Mouse (Mus musculus): ENCODE results near the gene Mapk3.

Gene Mapk3

DNA sequence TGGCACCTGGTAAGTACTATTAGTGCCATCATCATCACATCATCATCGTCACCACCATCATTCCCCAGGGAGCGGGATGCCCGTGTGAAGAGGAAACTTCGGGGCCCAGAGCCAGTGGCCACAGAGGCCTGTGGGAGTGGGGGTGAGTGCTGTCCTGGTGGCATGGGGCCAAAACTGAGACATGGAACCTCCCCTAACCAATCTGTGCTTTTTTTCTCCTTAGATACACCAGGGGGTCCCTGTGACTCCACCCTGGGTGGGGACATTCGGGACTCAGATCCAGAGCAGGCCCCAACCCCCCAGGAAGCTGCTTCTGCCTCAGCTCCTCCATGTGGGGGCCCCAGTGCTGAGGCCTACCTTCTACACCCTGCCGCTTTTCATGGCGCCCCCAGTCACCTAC lies 25.1 kb downstream of the Mapk3 start:
- DNase-seq = no peak

GRCm38 (mm10) chr7:126785056-126785455 lies 25.7 kb downstream of the Mapk3 start:
- DNase-seq = no peak

DNA sequence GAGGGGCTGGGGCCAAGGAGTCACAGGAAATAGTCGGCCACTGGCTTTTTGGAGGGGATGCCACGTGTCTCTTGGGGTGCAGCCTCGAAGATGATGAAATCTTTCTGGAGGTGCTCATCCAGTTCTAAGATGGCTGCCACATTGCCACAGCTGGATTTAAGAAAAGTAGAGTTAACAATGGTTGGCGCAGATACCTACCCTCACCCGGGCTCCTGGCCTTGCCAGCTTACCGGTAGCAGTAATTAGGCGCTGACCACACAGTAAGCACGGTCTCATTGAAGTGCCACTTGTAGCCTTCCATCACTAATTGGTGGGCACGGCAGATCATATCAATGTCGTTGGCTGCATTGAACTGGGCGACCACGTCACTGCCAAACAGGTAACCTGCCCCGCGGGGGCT lies 26.7 kb downstream of the Mapk3 start:
- no peak for DNase-seq

- no peak for DNase-seq
Observed at GRCm38 (mm10) chr7:126789141-126789540, 29.7 kb downstream of the Mapk3 start.

DNA sequence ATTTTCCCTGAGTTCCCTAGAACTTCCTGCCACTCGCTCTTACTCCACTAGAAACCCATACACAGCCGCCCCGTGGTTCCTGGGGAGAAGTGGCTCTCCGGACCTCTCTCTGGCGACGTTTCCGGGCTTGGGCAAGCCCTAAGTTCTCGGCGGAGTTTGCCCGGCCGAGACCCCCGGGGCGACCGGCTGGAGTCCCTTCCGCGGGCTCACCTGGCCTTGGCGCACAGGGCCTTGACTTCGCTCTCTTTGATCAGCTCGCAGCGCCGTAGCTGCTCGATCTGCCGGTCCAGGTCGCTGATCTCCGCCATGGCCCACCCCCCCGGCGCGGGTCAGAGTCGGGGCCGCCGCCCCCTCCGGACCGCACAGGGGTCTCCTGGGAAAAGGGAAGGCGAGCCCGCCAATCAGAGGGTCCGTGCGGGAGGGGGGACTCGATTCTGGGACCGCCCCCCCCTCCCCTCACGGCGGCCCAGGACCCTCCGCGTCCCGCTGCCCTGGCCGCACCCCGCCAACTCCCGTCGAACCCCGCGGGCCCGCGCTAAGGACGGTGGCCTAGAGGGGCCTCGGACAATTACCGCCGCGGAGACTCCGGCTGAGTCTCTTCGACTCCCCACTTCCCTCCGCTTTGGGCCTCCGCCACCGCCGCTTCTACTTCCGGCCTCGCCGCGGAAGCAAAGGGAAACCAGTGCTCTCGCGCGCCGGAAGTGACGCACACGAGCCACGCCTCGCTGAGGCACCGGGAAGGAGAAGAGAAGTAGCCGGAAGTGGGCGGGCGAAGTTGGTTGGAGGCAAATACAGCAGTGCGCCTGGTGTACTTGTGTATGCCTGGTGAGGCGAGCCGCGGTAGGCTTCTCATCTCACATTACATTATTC lies 32.7 kb downstream of the Mapk3 start, which contains the start of gene Ppp4c:
TSS of gene Ppp4c (minus strand) at position 646 of the 870 bp plus-strand sequence.
- peak; percentile 96 for DNase-seq

DNA sequence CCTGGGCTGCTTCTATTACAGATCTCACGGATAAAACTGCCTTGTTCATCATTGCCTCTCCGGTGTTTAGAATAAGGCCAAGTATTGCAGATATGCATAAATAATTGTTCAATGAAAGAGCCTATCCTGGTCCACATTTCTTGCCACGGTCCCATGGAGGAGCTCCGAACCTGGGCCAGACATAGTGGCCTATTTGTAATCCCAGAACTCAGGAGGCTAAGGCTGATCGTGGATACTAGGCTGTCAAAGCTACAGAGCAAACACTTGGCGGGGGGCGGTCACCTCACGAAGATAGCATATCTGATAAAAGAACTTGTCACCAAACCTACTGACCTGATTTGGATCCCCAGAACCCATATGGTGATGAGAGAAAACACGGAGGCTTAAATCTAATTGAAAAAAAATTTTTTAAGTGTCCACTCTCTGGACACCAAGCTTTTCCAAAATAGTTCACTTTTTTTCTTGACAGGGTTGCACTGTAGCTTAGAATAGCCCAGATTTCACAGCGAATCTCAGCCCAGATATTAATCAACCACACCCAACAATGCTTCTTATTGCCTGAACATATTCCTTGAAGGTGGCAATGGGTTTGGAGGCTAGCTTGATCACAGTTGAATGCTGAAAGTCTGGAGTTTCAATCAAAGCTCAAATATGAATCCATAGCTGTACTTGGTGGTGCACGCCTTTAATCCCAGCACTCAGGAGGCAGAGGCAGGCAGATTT lies 33.5 kb downstream of the Mapk3 start:
- no peak for DNase-seq

DNA sequence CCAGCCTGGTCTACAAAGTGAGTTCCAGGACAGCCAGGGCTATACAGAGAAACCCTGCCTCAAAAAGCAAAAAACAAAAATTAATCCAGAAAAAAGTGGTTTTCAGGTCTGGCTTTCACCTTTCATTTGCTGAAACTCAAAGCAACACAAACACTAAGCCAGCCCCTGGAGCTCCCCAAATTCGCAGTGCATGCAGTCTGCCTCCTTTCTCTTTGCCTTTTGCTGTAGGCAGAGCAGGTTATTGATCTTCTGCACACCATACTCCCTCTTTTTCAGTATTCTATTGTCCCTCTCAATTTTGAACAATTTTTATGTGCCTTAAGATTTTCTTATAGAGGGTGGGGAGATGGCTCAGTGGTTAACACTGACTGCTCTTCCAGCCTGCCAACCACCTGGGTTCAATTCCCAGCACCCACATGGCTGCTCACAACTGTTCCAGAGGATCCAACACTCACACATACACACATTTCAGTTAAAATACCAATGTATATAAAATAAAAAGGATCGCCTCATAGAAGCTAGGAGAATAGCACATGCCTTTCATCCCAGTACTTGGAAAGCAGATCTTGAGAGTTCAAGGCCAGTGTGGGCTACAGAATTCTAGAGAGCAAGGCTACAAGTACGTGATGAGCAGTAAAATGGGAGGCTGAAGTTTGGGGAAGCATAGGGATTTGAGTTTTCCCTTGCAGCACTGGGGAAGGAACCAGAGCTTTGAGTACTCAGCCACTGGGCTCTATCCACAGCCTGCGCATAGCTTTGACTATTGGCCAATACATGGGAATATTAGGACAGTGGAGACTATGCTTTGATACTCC lies 34.3 kb downstream of the Mapk3 start:
- no peak for DNase-seq

GRCm38 (mm10) chr7:126794271-126794605 lies 34.8 kb downstream of the Mapk3 start:
- no peak for DNase-seq

DNA sequence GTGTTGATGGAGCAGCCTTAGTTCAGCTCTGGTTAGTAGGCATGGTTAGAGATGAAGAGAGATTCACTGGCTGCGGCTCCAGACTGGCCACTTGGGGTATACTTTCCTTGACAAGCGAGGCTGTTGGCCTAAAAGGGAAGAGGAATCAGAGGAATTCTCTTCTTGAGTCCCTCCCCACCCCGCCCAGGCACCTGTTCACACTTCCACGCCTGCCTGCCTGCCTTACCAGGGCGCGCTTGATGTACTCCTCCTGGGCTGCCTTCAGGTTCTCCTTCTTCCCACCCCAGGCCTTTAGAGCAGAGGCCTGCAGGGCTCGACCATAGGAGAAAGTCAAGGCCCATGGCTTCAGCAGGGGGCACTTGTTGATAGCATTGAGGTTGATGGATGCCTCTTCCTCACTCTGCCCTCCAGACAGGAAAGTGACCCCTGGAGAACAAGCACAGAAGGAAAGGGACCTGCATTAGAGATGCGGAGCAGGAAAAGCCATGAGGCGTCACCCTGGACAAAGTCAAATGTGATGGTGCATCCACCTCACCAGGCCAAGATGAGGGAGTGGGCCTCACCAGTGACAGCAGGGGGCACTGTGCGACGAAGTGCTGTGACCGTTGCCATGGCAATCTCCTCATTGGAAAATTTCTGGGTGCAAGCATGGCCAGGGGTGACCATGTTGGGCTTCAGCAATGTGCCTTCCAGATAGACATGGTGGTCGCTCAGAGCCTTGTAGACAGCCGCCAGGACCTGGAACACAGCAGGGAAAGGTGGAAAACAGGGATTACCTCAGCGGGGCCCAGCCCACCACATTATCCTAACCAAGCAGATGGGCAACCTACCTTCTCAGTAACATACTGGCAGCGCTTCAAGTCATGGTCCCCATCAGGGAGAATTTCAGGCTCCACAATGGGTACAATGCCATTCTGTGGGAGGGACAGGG lies 36.3 kb downstream of the Mapk3 start:
- no peak for DNase-seq

- peak; percentile 80 for DNase-seq
Observed at GRCm38 (mm10) chr7:126796350-126796932, 37.0 kb downstream of the Mapk3 start.

DNA sequence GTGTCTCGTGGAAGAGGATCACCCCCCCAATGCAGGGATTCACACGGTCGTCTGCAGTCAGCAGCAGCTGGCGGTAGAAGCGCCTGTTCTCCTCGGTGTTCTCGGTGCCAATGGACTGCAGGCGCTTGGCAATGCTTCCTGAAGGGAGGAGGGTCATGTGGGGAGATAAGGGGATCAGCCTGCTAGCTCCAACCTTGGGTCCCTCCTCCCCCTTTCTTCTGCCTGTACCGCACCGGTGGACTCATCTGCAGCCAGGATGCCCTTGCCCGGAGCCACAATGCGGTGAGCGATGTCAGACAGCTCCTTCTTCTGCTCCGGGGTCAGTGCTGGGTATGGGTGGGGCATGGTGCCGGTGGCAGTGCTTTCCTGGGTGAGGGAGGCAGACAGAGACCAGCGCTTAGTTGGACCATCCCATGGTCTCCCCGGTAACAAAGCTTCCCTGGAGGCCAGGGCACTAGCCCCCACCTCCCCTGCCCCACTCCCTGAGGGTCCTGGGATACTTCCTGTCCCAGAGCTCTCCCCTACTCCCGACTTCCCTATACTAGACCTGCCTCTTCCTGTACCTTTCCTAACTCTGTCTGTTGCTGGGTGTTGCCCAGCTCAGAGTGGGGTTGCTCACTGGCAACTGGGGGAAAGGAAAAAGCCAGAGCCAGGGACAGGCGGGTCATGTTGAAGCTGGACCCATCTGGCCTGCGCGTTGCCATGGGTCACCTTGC lies 38.2 kb downstream of the Mapk3 start, which contains the start of gene Fam57b:
TSS of gene Fam57b (plus strand) at position 258 of the 716 bp plus-strand sequence.
- DNase-seq = no peak

- DNase-seq = no peak
Observed at GRCm38 (mm10) chr7:126798127-126799049, 39.0 kb downstream of the Mapk3 start.

DNA sequence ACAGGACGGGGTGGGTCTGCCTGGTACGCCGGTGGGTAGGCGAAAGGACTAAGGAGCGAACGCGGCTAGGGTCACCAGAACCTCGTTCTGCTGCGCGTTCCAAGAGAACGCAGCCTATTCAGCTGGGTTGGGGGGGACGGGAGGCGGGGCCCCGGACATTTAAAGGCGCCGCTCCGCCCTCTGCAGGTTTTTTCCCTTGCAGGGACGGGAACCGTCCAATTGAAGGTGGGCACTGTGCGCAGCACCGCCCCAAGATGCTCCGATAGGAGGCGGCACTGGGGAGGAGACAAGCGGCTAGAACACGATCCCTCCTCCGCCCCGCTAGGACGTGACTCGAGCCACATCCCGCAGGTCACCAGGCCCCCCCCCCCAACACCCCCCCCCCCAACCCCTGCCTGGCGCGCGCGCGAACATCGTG lies 39.7 kb downstream of the Mapk3 start:
- DNase-seq = peak; percentile 98

- no peak for DNase-seq
Observed at GRCm38 (mm10) chr7:126799468-126800268, 40.3 kb downstream of the Mapk3 start.

DNA sequence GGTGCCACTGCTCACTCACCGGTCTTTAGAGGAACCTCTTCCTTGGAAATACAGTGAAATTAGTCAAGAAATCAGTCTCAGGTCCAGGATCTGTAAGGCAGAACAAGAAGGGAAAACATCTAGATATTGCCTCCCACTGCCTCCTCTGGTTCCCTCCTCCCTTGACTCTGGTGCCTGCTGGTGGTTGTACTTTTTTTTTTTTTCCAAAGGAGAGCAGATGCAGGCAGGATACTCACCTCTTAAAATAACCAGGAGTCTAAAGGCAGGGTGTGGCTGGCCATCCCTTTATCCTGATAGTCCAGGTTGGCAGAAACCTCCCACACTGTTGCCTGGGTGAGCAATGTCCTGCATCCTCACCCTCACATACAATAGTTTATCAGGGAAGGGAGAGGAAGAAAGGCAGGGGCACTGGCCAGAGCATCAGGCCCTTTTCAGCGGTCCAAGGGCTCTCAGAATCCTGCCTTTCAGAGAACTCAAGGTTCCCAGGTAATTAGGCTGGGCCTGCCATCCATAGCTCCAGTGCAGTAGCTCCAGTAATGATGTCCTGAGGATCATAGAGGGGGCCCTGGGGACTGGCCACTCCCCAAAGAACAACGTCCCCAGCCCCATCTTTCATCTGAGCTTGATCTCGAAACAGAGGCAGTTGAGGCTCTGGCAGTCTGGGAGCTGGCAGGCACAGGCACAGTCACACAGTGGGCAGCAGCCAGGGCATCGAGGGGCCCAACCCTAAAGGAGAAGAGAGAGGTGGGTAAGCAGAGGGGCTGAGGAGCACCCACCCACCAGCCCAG lies 41.1 kb downstream of the Mapk3 start:
- DNase-seq = no peak

- DNase-seq = no peak
Observed at GRCm38 (mm10) chr7:126801057-126801422, 41.6 kb downstream of the Mapk3 start.

DNA sequence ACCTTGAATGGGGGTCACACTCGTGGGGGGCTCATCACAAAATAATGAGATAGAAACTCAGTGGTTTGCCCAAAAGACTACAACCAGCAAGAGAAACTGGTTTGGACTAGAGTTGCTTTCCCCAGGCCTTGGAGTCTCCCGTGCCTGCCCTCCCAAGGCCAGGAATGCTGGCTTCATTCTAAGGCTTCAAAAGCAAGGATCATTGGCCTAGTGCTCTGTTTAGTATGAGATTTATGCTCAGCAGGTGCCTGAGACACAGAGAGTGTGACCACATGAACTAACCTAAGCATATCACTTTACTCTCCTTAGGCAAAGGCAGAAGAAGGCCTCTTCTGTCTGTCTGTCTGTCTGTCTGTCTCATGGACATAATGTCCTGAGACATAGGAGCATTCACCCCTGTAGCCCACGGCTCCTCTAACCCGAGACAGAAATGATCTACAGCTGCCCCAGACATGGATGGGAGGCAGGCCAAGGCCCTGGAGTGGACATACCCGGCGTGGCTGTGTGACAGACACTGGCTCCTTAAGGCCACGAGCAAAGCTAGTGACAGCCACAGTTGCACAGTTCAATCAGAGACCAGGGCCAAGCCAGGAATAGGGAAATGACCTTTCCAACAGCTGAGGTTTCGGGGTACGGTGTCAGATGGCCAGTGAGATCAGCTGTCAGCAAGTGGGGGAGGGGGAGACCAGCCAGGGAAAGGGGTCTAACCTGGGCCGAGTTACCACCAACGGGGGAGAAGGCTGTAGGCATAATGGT lies 42.9 kb downstream of the Mapk3 start:
- DNase-seq = no peak

Data from layer of hippocampus, adult 9-11 months (tissue).